Mouse (Mus musculus) small intestine, adult 2 months (tissue): ENCODE results near the gene Hist1h2bj. TPM values are rescaled to one million over a fixed set of nuclear protein-coding genes. Genes with fewer than 3 reads are reported as not detected.
"Not testable (repeated sequence)": the region's sequence is repeated elsewhere in the genome, so short reads cannot be mapped to it uniquely, and the experiment has no call there.

Experiments
- H3K27ac ChIP-seq: fragments of 200-500 bp; 2 replicates; pipeline ENCODE4 v1.5.1; 2012; ENCODE audit warnings: low read depth, low read length, control low read depth, inconsistent platforms; ENCODE audit not compliant: insufficient read depth
- H3K27me3 ChIP-seq: fragments of 200-500 bp; 2 replicates; pipeline ENCODE4 v1.6.1; 2012; ENCODE audit warnings: mild to moderate bottlenecking, moderate library complexity, low read length, inconsistent platforms; ENCODE audit not compliant: control insufficient read depth, insufficient read depth
- H3K36me3 ChIP-seq: fragments of 200-500 bp; 2 replicates; pipeline ENCODE4 v1.6.1; 2012; ENCODE audit warnings: mild to moderate bottlenecking, low read length, control low read depth, inconsistent platforms; ENCODE audit not compliant: control insufficient read depth, insufficient read depth
- H3K4me1 ChIP-seq: fragments of 200-500 bp; 2 replicates; pipeline ENCODE4 v1.6.1; 2012; ENCODE audit warnings: low read length, inconsistent platforms, mixed read lengths; ENCODE audit not compliant: control insufficient read depth, insufficient read depth, insufficient read length
- H3K4me3 ChIP-seq: fragments of 200-500 bp; 2 replicates; pipeline ENCODE4 v1.5.1; 2012; ENCODE audit warnings: low read depth, mild to moderate bottlenecking, control low read depth, inconsistent platforms, low read length, moderate library complexity
- CTCF ChIP-seq: fragments of 200-500 bp; IDR thresholded peaks from 2 replicates; pipeline ENCODE4 v1.5.1; 2012; ENCODE audit warnings: low read depth, mild to moderate bottlenecking, control low read depth, inconsistent platforms, low read length, moderate library complexity, mixed read lengths; ENCODE audit not compliant: insufficient replicate concordance, insufficient read length; ENCODE audit errors: extremely low read depth
- POLR2A ChIP-seq: fragments of 200-500 bp; IDR thresholded peaks from 2 replicates; pipeline ENCODE4 v1.6.1; 2012; ENCODE audit warnings: low read depth, mild to moderate bottlenecking, control low read depth, inconsistent platforms, low read length, moderate library complexity
- WGBS: fragments of 180-500 bp; shearing (Covaris S2); methylation state at CpG from one replicate; pipeline ENCODE4 v1.1.7; 2018; 5-methylcytosine and 5-hydroxymethylcytosine counted together
- polyA plus RNA-seq: library from polyadenylated mRNA; depleted of rRNA; stranded (reverse); fragments of >200 nt; gene quantifications from 2 replicates; pipeline ENCODE4 v1.2.3, GENCODE M21; 2012

The Hist1h2bj gene
- polyA plus RNA-seq, 1 experiment = 21.2 TPM

DNA sequence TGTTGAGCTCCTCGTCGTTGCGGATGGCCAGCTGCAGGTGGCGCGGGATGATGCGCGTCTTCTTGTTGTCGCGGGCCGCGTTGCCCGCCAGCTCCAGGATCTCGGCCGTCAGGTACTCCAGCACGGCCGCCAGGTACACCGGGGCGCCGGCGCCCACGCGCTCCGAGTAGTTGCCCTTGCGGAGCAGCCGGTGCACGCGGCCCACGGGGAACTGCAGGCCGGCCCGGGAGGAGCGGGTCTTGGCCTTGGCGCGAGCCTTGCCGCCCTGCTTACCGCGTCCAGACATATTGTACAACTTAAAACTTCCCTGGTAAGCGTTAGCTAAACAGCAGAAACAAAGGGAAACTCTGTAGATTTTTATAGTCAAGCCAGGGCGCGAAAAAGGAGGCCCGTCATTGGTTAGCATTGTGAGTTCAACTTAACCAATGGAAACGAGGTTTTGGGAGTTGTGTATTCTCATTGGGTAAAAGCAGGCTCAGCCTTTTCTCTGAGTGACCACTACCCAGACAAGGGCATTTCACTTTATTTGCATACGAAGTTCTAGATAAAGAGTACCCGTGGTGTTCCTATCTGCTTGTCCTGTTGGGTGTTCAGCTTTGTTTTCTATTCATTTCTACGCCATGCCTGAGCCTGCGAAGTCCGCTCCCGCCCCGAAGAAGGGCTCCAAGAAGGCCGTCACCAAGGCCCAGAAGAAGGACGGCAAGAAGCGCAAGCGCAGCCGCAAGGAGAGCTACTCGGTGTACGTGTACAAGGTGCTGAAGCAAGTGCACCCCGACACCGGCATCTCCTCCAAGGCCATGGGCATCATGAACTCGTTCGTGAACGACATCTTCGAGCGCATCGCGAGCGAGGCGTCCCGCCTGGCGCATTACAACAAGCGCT is 7.5 kb upstream of the Hist1h2bj start, which contains the start of the genes Hist1h2ah and Hist1h2bk:
TSS of gene Hist1h2ah (minus strand) at position 302 of the 882 bp plus-strand sequence.
TSS of gene Hist1h2bk (plus strand) at position 604 of the 882 bp plus-strand sequence.
- peak within 1 kb of the TSS; percentile 64 for H3K4me3 ChIP-seq
- H3K27ac ChIP-seq = peak within 1 kb of the TSS; percentile 58
- TF ChIP-seq POLR2A = 0 out of 2 replicates have a peak, but pooled peaks have one; percentile 27
- not testable (repeated sequence) for H3K36me3 ChIP-seq, H3K4me1 ChIP-seq, H3K27me3 ChIP-seq
- WGBS = under 1% methylated on average over 31 of the region's 69 CpGs

DNA sequence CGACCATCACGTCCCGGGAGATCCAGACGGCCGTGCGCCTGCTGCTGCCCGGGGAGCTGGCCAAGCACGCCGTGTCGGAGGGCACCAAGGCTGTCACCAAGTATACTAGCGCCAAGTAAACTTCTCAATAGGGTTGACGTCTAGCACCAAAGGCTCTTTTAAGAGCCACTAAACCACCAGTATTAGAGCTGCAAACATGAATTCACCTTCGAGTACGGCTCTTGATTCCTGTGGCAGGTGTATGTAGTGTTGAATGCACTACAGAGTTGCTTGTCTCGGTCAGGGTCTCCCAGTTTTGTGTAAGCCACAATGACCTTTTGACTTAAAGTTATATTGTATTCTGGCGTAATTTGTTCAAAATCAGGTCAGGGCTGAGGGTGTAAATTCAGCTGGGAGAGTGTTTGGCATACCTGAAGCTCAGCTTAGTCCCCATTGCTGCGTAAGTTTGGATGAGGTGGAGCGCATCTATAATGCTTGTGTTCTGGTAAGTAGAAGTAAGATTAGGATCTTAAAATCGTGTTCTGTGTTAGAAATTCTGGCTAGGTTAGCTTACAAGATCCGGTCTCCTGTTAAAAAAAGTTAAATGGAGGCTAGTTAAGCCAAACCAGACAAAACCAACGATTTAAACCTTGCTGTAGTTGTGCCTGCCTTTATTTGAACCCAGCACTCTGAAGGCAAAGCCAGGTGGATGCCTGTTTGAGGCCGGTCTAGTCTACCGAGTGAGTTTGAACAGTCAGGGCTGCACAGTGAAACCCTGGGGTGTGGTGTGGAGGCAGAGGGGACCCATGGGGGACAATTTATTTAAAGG is 6.7 kb upstream of the Hist1h2bj start:
- peak overlapping the region; percentile 50 for H3K27ac ChIP-seq
- WGBS = 2% methylated on average over 23 of the region's 23 CpGs

DNA sequence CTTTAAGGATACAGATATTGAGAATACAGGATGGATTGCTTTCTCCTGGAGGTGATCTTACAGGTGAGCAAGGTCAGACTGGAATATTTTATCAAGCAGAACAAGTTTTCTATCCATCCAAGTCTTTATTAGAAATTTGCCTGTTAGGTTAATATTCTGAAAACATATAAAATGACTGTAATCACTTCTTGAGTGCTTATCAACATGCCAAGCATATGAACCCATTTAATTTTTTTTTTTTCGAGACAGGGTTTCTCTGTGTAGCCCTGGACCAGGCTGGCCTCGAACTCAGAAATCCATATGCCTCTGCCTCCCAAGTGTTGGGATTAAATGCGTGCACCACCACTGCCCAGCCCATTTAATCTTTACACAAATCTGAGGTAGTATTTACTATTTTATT is 6.0 kb upstream of the Hist1h2bj start:
- Histone ChIP-seq H3K27me3 (no peaks in the 10 kb centered on the region), H3K4me3 (no peak overlapping the region), H3K27ac (0 out of 2 replicates have a peak overlapping the region, but pooled peaks have one; percentile 38), H3K36me3 (no peaks in the 10 kb centered on the region), H3K4me1 (peaks cover 8% of the 10 kb centered on the region; the same call in 1 of the 2 replicates)
- WGBS = 60% methylated on average over 3 of the region's 3 CpGs
- TF ChIP-seq POLR2A (no peak), CTCF (no peak)

More for the DNA sequence above, 6.7 kb upstream of the Hist1h2bj start:
- Histone ChIP-seq H3K27me3 (no peaks in the 10 kb centered on the region), H3K36me3 (no peaks in the 10 kb centered on the region), H3K4me1 (peaks cover 8% of the 10 kb centered on the region; the same call in 1 of the 2 replicates), H3K4me3 (peak overlapping the region; percentile 52)
- no peak for TF ChIP-seq POLR2A
- TF ChIP-seq CTCF = no peak

DNA sequence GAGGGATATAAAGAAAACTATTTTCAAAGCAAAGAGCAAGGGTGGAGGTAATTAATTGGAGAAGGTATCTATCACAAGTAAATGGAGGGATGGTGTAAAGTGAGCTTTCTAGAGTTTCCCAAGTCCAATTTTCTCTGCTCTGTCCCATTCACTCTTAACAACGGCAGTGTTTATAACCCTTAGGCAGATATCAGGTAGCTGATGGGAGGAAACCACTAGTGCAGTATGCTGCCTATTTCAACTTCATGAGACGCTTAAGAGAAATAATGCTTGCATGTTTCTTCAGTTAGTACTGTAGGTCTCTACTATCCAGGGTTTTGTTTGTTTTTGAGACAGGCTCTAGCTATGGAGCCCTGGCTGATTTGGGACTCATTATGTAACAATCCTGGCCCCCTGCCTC is 5.6 kb upstream of the Hist1h2bj start:
- Histone ChIP-seq H3K27me3 (no peaks in the 10 kb centered on the region), H3K27ac (no peak overlapping the region), H3K4me1 (peaks cover 10% of the 10 kb centered on the region; the same call in 1 of the 2 replicates), H3K36me3 (no peaks in the 10 kb centered on the region), H3K4me3 (no peak overlapping the region)
- WGBS = 71% methylated on average over 2 of the region's 2 CpGs
- TF ChIP-seq CTCF (no peak), POLR2A (no peak)

DNA sequence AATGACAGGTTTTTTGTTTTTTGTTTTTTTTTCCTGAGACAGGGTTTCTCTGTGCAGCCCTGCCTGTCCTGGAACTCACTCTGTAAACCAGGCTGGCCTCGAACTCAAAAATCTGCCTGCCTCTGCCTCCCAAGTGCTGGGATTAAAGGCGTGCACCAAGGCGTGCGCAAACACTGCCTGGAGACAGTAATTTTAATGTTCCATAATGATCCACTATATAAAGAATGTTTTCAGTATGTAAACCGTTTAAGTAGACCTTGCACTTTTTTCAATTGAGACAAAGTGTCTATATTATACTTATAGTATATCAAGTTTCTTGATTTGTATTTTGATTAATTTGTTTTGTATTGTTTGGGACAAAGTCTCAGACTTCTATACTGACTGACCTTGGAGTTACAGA is 3.6 kb upstream of the Hist1h2bj start:
- Histone ChIP-seq H3K36me3 (no peaks in the 10 kb centered on the region), H3K27me3 (no peaks in the 10 kb centered on the region), H3K4me1 (peaks cover 10% of the 10 kb centered on the region; the same call in 1 of the 2 replicates), H3K27ac (no peak overlapping the region), H3K4me3 (no peak overlapping the region)
- TF ChIP-seq POLR2A (no peak), CTCF (no peak)
- 70% methylated on average over 5 of the region's 5 CpGs for WGBS

DNA sequence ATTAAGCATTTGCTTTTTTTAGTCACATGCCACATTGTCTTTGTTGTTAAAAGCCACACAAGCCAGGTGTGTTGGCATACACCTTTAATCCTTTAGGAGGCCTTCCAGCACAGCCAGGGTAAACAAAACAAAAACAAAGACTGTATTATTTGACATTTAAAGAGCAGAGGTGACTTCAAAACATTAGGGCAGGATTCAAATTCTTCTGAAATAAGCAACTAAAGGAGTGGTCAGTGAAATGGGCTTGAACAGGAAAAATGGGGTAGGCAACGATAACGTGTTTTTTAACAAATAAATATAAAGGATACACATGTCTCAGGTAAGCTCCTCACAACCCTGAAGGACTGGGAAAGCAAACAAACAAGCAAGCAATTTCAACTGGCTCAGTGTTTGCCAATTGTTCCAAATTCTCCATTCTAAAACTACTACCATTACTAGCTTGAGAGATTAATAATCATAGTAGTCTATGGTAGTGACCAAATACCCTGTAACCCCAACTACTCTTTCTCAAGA is 3.0 kb upstream of the Hist1h2bj start:
- Histone ChIP-seq H3K27me3 (no peaks in the 10 kb centered on the region), H3K36me3 (no peaks in the 10 kb centered on the region), H3K4me3 (no peak overlapping the region), H3K4me1 (peaks cover 12% of the 10 kb centered on the region; the same call in 1 of the 2 replicates), H3K27ac (no peak overlapping the region)
- TF ChIP-seq CTCF = no peak
- TF ChIP-seq POLR2A = no peak
- 9% methylated on average over 2 of the region's 2 CpGs for WGBS
